Mouse (Mus musculus): ENCODE results near the gene Dpysl5. TPM values are rescaled to one million over a fixed set of nuclear protein-coding genes. Genes with fewer than 3 reads are reported as not detected.
"Not testable (repeated sequence)": the region's sequence is repeated elsewhere in the genome, so short reads cannot be mapped to it uniquely, and the experiment has no call there.

Dpysl5 gene
- total and polyA plus RNA-seq, 2 experiments from 2014 or later, result 290 to 315 TPM

DNA sequence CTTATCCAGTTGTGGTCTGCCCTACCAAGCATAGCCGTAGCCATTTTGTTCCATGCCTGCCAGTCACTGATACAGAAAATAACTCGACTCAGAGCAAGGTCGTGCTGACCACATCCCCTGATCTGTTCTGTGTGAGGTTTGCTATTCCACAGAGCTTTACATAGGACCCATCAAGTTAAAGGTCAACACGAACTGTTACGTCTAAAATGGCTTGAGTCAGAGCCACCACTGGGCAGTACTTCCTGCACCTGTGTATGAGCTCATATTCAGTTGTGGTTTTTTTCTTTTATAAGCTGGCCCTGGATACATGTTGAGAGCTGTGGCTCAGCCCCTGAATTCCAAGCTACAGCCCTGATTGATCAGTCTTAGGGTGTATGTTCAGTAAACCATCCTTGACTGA is 31.8 kb upstream of the Dpysl5 start:
- no peak overlapping the region for H3K4me2 ChIP-seq (ENCODE audit: low read depth)
- no peak overlapping the region for H3K9ac ChIP-seq
- no peak for TF ChIP-seq CTCF (IDR thresholded peaks at IDR 0.05; ENCODE audit: low read depth)
- no peaks in the 10 kb centered on the region for H3K27me3 ChIP-seq (ENCODE audit: insufficient read depth, low read length)
- no peaks in the 10 kb centered on the region for H3K4me1 ChIP-seq (ENCODE audit: insufficient read depth)
- no peaks in the 10 kb centered on the region for H3K36me3 ChIP-seq (ENCODE audit: insufficient read depth)
- no peak overlapping the region for H3K4me3 ChIP-seq (ENCODE audit: low read depth, low read length)
- DNase-seq, result no peak
- no peak for ATAC-seq
- H3K27ac ChIP-seq (ENCODE audit: low read depth, low read length), result no peak overlapping the region
- WGBS, result 82% methylated on average over 5 of the region's 5 CpGs
- no peaks in the 10 kb centered on the region for H3K9me3 ChIP-seq (ENCODE audit: low read length)

DNA sequence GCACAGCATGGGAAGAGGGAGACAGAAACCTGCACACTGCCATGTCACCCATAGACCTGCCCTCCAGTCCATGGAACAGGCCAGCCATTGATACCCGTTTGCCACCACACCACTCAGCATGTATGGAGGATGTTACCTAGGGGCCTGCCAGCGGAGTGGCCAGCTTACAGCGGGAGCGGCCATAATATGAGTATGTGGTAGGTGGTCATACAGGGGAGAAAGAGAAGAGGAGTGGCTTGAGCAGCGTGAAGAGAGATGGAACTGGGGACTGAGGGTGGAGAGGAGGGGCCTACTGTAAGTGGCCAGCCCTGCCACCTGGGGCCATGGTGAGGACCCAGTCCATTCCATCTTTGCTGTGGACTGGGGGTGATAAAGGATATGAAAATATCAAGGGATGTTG is 29.4 kb upstream of the Dpysl5 start:
- H3K4me2 ChIP-seq (ENCODE audit: low read depth), result no peak overlapping the region
- no peaks in the 10 kb centered on the region for H3K9me3 ChIP-seq (ENCODE audit: low read length)
- no peak overlapping the region for H3K27ac ChIP-seq (ENCODE audit: low read depth, low read length)
- H3K4me1 ChIP-seq (ENCODE audit: insufficient read depth), result no peaks in the 10 kb centered on the region
- WGBS, result 88% methylated on average over 5 of the region's 5 CpGs
- ATAC-seq, result no peak
- TF ChIP-seq CTCF (IDR thresholded peaks at IDR 0.05; ENCODE audit: low read depth), result no peak
- no peaks in the 10 kb centered on the region for H3K36me3 ChIP-seq (ENCODE audit: insufficient read depth)
- no peak overlapping the region for H3K9ac ChIP-seq
- no peak for DNase-seq
- H3K4me3 ChIP-seq (ENCODE audit: low read depth, low read length), result no peak overlapping the region
- H3K27me3 ChIP-seq (ENCODE audit: insufficient read depth, low read length), result no peaks in the 10 kb centered on the region

DNA sequence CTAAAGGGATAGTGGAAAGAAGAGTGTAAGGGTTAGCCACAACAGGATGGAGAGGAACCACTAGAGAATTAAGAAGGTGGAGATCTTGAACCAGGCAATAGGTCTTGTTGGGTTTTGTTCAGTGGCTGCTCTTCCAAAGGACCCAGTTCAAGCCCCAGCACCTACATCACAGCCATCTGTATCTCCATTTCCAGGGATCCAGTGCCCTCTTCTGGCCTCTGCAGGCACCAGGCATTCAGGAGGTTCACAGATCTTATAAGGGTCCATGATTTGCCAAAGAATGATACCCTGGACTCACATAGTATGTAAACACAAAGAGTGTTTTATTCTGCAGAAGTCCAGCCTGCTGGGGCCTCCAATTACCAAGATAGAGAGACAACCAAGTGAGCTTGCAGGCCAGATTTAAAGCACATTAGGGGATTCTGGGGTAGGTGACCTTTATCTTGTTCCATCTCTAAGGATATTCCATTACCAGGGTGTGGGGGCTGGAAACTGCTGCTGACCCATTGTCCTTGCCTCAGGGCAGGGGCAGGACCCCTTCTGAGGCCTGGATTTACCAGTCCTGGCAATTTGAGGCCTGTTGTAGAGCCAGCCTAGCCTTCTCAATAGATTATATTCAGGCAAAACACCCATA is 28.3 kb upstream of the Dpysl5 start:
- Histone ChIP-seq H3K9me3 (ENCODE audit: low read length) (no peaks in the 10 kb centered on the region), H3K4me1 (ENCODE audit: insufficient read depth) (no peaks in the 10 kb centered on the region), H3K4me2 (ENCODE audit: low read depth) (no peak overlapping the region), H3K27me3 (ENCODE audit: insufficient read depth, low read length) (no peaks in the 10 kb centered on the region), H3K36me3 (ENCODE audit: insufficient read depth) (no peaks in the 10 kb centered on the region), H3K4me3 (ENCODE audit: low read depth, low read length) (no peak overlapping the region), H3K27ac (ENCODE audit: low read depth, low read length) (no peak overlapping the region), H3K9ac (no peak overlapping the region)
- ATAC-seq (no peak), DNase-seq (no peak)
- TF ChIP-seq CTCF (IDR thresholded peaks at IDR 0.05; ENCODE audit: low read depth), result no peak; the same call in 1 of the 2 replicates

DNA sequence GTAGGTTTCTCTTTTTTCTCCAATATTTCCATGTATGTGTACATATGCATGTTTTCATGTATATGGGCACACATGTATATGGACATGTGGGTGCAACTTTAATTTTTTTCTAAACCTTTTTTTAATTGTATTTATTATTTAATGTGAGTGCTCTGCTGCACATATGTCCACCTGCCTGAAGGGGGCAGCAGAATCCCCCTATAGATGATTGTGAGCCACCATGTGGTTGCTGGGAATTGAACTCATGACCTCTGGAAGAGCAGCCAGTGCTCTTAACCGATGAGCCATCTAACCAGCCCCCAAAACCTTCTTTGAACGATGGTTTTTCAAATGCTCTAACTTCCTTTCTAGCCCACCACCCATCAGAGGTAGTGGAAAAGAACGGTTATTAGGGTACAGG is 27.4 kb upstream of the Dpysl5 start:
- TF ChIP-seq CTCF (IDR thresholded peaks at IDR 0.05; ENCODE audit: low read depth), result peak; percentile 30

DNA sequence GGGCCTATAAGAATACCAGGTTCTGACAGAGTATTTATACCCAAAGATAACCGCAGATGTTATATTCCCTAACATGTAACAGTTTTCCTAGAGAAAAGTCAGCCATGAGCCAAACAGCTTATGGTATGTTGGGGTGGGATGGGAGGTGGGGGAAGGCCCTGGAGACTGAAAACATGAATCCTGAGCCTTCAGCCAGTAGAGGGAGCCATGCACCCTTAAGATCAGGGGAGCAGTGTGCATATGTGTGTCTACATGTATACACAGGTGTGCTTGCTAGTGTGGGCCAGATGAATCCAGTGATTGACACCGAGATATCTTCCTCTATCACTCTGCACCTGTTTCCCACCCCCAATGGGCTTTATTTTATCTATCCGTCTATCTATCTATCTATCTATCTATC is 24.6 kb upstream of the Dpysl5 start:
- Histone ChIP-seq H3K9me3 (ENCODE audit: low read length) (no peaks in the 10 kb centered on the region), H3K4me2 (ENCODE audit: low read depth) (no peak overlapping the region), H3K4me1 (ENCODE audit: insufficient read depth) (no peaks in the 10 kb centered on the region), H3K4me3 (ENCODE audit: low read depth, low read length) (no peak overlapping the region), H3K9ac (no peak overlapping the region), H3K27ac (ENCODE audit: low read depth, low read length) (no peak overlapping the region), H3K36me3 (ENCODE audit: insufficient read depth) (no peaks in the 10 kb centered on the region), H3K27me3 (ENCODE audit: insufficient read depth, low read length) (no peaks in the 10 kb centered on the region)
- TF ChIP-seq CTCF (IDR thresholded peaks at IDR 0.05; ENCODE audit: low read depth), result peak; percentile 78
- 56% methylated on average over 3 of the region's 3 CpGs for WGBS
- DNase-seq (peak; percentile 73), ATAC-seq (peak; percentile 83)

More for the DNA sequence above, 27.4 kb upstream of the Dpysl5 start:
- Histone ChIP-seq H3K4me3 (ENCODE audit: low read depth, low read length) (no peak overlapping the region), H3K27me3 (ENCODE audit: insufficient read depth, low read length) (no peaks in the 10 kb centered on the region), H3K27ac (ENCODE audit: low read depth, low read length) (no peak overlapping the region), H3K9ac (no peak overlapping the region), H3K9me3 (ENCODE audit: low read length) (no peaks in the 10 kb centered on the region), H3K36me3 (ENCODE audit: insufficient read depth) (no peaks in the 10 kb centered on the region), H3K4me1 (ENCODE audit: insufficient read depth) (no peaks in the 10 kb centered on the region), H3K4me2 (ENCODE audit: low read depth) (no peak overlapping the region)
- ATAC-seq (no peak), DNase-seq (no peak)
- 84% methylated on average over 3 of the region's 3 CpGs for WGBS

DNA sequence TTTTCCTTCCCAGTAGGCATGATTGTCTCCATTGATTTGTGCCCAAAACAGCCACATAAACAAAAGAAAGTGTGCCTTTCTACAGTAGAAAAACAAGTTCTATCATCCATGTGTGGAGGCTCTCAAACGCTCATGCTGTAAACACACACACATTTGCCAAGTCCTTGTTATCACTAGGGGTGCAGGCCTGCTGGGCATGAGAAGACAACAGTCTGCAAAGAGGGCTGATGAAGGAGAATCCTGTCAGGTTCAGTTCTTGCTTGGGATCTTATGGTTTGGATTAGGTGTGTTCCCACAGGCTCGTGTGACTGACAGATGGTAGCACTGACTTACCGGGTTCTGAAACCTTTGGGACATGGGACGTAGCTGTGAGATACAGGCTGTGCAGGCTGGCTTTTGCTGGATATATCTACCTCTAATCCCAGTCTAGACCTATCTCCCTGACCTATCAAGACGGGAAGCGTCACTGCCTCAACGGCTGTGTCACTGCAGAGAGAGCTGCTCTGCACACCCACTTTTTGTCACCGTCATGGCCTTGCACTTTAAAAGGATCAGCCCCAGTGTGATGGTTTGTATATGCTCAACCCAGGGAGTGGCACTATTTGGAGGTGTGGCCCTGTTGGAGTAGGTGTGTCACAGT is 10.9 kb upstream of the Dpysl5 start:
- no peak for TF ChIP-seq CTCF (IDR thresholded peaks at IDR 0.05; ENCODE audit: low read depth)
- Histone ChIP-seq H3K9me3 (ENCODE audit: low read length) (no peaks in the 10 kb centered on the region), H3K4me1 (ENCODE audit: insufficient read depth) (no peaks in the 10 kb centered on the region), H3K27ac (ENCODE audit: low read depth, low read length) (no peak overlapping the region), H3K4me2 (ENCODE audit: low read depth) (no peak overlapping the region), H3K36me3 (ENCODE audit: insufficient read depth) (no peaks in the 10 kb centered on the region), H3K4me3 (ENCODE audit: low read depth, low read length) (no peak overlapping the region), H3K9ac (no peak overlapping the region), H3K27me3 (ENCODE audit: insufficient read depth, low read length) (no peaks in the 10 kb centered on the region)
- no peak for DNase-seq
- 87% methylated on average over 8 of the region's 8 CpGs for WGBS
- ATAC-seq, result no peak

DNA sequence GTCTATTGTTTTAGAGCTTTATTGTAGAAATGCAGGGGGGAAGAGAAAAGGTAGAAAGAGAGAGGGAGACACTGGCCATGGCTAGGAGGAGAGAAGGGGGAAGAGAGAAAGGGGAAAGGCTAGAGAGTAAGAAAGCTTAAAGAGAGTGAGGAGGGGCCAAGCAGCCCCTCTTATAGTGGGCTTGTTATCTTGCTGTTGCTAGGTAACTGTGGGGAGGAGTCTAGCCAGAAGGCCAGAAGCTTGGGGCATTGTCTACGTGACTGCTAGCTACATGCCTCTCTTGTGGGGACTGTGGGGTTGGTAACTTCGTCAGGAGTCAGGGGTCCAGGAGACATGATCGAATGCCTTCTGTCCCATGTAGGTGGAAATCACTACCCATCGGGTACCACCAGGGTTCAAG is 10.0 kb upstream of the Dpysl5 start:
- H3K9me3 ChIP-seq (ENCODE audit: low read length); H3K27me3 ChIP-seq (ENCODE audit: insufficient read depth, low read length); H3K4me1 ChIP-seq (ENCODE audit: insufficient read depth); H3K27ac ChIP-seq (ENCODE audit: low read depth, low read length); H3K36me3 ChIP-seq (ENCODE audit: insufficient read depth); ATAC-seq; H3K9ac ChIP-seq; H3K4me2 ChIP-seq (ENCODE audit: low read depth); H3K4me3 ChIP-seq (ENCODE audit: low read depth, low read length); DNase-seq: not testable (repeated sequence)
- WGBS, result 36% methylated on average over 4 of the region's 4 CpGs

Data from forebrain, postnatal 0 days (tissue).